Mouse (Mus musculus): ENCODE data around the gene Vps51.
"Not testable (repeated sequence)": the region's sequence is repeated elsewhere in the genome, so short reads cannot be mapped to it uniquely, and the experiment has no call there.

Vps51 gene

GRCm38 (mm10) chr19:6047899-6048166 is 29.2 kb downstream of the Vps51 start:
- DNase-seq (ENCODE audit: low spot score in 2 of 2) = no peak

- no peak for DNase-seq (ENCODE audit: low spot score in 2 of 2)
Measured at GRCm38 (mm10) chr19:6047154-6047898, 29.7 kb downstream of the Vps51 start.

DNA sequence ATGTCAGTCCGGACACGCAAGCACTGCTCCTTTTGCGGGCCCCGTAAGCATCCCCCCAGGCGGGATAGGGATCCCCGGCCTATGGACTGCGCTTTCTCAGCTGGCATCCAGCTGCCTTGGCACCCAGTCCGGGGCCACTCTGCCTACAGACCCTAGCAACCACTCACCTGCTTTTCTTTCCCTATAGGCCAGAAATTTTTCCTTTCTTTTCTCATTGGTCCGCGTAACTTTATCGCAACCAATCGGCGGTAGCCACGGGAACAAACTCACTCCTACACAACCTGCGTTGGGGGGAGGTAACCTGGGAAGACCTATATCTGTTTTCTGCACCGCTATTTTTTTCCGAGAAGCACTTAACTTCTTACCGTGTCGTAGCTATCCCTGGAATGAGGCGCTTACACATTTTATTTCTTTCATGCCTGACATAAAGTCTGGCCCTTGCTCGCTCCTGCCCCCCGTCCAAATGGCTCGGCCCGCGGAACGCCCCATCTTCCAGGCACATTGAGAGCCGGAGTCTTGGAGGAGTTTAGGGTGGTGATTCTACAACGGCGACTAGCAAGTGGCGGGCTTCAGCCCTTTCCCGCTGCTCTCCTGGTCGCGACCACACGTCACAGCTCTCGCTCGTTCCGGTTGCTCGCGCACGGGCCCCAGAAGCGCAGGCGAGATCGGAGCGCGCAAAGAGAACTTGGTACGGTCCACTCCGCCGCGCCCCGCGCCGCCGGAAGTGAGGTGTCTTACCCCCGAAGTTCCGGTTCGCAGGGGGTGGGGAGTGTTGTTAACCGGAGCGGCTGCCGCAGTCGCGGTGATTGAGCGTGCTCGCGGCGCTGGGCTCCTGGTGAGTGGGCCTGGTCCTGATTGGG is 30.5 kb downstream of the Vps51 start, which contains the start of gene Syvn1:
TSS of gene Syvn1 (plus strand) at position 283 of the 860 bp plus-strand sequence.
- peak; percentile 81 to 87 for DNase-seq (ENCODE audit: low spot score in 2 of 2)

DNA sequence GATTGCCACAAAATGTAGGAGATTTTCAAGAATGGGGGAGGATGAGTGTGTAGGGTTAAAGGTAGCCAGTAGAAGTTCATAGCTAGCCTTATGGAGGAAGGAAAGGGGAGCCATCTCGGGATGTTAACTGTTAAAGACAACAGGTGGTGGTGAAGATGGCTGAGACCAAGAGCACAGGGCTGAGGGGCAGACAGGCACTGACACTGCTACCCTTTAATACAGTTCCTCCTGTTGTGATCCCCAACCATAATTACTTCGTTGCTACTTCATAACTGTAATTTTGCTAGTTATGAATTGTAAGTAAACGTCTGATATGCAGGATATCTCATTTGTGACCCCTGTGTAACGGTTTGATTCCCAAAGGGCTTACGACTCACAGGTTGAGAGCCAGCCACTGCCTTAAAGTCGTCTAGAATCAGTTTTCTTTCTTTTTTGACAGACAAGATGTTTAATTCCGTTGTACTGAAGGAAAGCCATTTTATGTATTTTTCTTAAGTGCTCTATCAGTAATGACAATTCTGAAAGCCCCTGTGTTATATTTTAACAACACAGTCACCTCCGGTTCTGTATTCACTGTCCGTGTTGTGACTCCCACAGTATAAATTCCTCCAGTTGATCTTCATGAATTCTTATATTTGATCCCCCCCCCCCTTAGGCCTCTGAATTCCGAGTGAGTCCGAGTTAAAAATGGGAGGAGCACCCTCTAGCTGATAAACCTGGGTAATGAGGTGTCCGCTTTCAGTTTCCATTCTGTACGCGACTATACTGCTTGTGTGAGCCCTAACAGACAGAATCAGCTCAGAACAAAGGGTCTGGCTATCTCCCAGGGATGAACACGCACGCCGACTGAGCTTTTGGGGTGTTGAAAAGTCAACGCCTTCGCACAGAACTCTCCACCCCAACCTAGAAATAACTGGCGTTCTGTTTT is 31.4 kb downstream of the Vps51 start:
- DNase-seq (ENCODE audit: low spot score in 2 of 2) = no peak

DNA sequence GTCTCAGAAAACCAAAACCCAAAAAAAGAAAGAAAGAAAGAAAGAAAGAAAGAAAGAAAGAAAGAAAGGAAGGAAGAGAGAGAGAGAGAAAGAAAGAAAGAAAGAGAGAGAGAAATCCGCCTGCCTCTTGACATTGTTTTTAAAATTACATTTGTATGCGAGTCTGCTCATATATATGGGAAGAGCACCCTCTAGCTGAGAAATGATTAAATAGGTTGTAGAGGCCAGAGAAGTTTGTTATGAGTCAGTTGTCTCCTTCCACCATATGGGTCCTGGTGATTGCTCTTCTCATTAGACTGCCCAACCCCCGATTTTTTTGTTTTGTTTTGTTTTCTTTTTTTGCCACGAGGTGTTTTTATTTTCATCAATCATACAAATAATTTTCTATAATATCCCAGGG is 32.9 kb downstream of the Vps51 start:
- not testable (repeated sequence) for DNase-seq (ENCODE audit: low spot score in 2 of 2)

GRCm38 (mm10) chr19:6042293-6042692 is 34.7 kb downstream of the Vps51 start:
- DNase-seq (ENCODE audit: low spot score in 2 of 2) = no peak

DNA sequence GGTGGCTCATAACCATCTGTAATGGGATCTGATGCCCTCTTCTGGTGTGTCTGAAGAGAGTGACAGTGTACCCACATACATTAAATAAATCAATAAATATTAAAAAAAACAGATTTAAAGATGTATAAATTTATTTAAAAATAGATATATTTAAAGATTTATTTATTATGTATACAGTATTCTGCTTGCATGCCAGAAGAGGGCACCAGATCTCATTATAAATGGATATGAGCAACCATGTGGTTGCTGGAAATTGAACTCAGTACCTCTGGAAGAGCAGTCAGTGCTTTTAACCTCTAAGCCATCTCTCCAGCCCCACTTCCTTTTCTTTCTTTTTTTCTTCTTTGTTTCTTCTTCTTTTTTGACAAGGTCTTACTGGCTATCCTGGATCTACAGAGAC is 37.0 kb downstream of the Vps51 start:
- no peak for DNase-seq (ENCODE audit: low spot score in 2 of 2)

GRCm38 (mm10) chr19:6038326-6038725 is 38.7 kb downstream of the Vps51 start:
- DNase-seq (ENCODE audit: low spot score in 2 of 2) = no peak

DNA sequence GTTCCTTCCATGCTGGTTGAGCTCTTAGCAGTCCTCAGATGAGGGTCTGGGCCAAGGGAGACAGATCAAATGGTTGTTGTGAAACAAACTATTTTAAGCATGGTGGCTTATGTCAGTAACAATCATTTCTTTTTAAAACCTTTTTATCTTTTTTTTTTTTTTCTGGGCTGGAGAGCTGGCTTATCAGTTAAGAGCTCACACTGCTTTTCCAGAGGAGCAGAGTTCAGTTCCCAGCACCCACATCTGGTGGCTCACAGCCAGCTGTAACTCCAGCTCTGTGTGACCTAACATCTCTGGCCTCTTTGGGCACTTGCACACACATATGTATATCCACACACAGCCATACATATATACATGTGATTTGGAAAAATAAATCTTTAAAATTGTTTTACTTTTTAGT is 39.3 kb downstream of the Vps51 start:
- DNase-seq (ENCODE audit: low spot score in 2 of 2) = no peak

- no peak for DNase-seq (ENCODE audit: low spot score in 2 of 2)
Measured at GRCm38 (mm10) chr19:6035966-6036585, 41.0 kb downstream of the Vps51 start.

DNA sequence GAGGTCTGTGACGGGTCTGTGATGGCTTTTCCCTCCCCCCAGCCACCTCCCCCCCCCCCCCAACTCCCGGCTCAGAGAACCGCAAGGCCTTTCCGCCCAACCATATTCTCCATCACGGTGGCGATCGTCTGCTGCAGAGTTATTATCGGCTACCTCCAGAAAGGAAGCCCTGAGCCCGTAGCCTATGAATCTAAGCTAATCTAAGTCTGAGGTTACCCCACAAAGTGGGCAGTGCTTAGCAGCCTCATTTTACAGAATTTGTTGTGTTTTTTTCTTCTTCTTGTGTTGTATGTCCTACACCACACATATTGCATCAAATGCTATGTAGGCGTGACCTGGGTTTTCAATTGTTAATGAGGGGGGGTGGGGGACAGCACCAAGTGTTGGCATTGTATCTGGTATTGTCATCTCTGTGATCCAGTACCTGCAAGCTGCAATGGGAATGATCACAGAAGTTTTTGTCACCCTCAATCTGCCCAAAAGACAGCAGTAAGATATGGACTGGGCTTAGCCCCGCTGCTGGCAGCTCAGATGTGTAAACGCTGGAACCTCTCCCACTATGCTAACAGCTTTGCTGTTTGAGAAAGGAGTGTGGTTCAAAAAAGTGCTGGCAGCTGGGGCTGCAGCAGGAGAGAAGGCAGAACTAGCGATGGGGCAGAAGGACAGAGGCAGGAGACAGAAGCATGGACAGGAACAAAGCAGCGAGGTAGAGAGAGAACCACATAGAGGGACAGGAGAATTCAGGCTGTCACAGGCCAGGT is 46.3 kb downstream of the Vps51 start:
- DNase-seq (ENCODE audit: low spot score in 2 of 2) = no peak

- no peak for DNase-seq (ENCODE audit: low spot score in 2 of 2)
Measured at GRCm38 (mm10) chr19:6029426-6029825, 47.6 kb downstream of the Vps51 start.

GRCm38 (mm10) chr19:6028991-6029390 is 48.0 kb downstream of the Vps51 start:
- no peak for DNase-seq (ENCODE audit: low spot score in 2 of 2)

DNA sequence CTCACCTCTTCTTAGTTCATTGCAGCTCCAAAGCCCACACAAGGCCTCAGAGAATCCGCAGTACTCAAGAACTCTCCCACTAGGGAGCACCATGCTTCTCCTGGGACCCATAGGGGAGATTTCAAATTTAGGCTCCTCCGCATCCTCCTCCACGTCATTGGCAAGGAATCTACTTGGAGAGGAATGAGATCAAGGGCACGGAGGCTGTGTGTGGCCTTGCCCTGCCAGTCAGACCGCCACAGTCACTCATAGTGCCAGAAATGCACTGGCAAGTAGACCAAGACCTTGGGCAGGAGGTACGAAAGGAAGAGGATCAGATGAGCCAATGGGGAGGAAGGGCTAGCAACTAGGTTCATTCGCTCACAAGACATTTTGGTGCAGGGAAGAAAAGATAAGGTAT is 53.1 kb downstream of the Vps51 start:
- no peak for DNase-seq (ENCODE audit: low spot score in 2 of 2)

- no peak for DNase-seq (ENCODE audit: low spot score in 2 of 2)
Measured at GRCm38 (mm10) chr19:6023059-6023458, 54.0 kb downstream of the Vps51 start.

GRCm38 (mm10) chr19:6020276-6020675 is 56.8 kb downstream of the Vps51 start:
- no peak for DNase-seq (ENCODE audit: low spot score in 2 of 2)

DNA sequence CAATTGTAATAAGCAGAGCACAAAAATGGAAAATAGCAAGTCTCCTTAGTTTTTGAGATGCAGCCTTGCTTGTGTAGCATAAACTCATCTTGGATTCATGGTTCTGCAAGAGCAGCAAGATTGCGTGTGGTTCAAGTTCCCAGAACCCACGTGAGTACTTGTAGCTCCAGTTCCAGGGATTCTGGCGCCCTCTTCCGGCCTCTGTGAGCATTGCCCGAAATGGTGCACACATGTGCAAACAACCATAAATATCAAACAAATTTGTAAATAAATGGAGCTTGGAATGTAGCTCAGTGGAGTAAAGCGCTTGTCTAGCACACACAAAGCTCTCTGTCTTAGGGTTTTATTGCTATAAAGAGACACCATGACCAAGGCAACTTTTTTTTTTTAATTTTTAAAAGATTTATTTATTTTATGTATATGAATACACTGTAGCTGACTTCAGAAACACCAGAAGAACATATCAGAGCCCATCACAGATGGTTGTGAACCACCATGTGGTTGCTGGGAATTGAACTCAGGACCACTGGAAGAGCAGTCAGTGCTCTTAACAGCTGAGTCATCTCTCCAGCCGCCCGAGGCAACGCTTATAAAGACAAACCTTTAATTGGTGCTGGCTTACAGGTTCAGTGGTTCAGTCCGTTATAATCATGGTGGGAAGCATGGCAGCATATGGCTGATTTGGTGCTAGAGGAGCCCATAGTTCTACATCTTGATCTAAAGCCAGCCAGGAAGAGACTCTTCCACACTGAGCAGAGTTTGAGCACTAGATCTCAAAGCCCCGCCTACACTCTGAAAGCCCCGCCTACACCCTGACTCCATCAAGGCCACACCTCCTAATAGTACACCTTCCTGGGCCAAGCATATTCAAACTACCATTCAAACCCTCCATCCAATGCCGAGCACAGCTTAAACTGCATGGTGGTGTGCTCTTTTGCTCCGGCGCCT is 58.6 kb downstream of the Vps51 start:
- DNase-seq (ENCODE audit: low spot score in 2 of 2) = peak; percentile 77 to 89
